Mouse (Mus musculus): ENCODE measurements around the gene Zfp715. TPM values are rescaled to one million over a fixed set of nuclear protein-coding genes. Genes with fewer than 3 reads are reported as not detected.
"Not testable (repeated sequence)": the region's sequence is repeated elsewhere in the genome, so short reads cannot be mapped to it uniquely, and the experiment has no call there.

The Zfp715 gene
- total RNA-seq, 2 experiments from 2014 or later: 18.5 to 23.6 TPM

DNA sequence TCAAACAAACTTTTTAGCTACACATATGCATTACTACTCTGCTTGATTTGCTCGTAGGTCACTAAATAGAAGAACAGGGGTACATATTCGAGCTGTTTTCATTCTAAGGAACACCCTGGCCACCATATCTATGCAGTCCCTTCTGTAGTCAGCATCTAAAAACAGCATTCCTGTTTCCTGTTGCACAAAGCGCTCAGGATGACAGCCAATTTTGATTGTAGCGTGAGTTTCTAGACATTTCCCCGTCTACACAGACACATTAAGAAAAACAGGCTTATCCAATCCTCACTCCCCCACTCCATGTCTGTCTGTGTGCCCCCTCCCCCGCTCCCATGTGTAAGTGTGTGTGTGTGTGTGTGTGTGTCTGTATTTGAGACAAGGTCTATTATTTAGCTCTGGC is 1.5 kb downstream of the Zfp715 start:
- intact Hi-C loops (cut with DNase I): loop anchor here (5.0 to 10.0 kb wide), 2 partner anchors 173 to 266 kb away; partner anchors contain the start of gene Zfp719
- DNase-seq (ENCODE audit: low spot score in 2 of 2): no peak

DNA sequence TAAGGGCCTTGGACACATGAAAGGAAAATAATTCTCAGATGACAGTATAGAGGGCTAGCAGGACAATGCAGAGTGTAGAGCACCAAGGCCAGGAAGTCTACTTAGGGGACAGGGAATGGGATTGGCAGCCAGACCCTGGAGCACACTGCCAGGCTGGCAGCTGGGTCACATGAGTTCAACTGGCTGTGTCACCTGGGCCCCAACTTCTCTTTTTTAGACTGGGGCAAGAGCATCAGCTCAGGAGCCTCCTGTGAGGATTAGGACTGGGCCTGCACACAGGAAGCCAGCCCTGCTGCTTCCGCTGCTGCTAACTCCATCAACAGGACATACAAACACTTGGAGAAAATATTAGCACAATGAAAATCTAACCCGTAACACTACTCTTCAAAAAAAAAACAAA is 4.0 kb downstream of the Zfp715 start:
- intact Hi-C loops (cut with DNase I): no loop called here
- no peak for DNase-seq (ENCODE audit: low spot score in 2 of 2)

DNA sequence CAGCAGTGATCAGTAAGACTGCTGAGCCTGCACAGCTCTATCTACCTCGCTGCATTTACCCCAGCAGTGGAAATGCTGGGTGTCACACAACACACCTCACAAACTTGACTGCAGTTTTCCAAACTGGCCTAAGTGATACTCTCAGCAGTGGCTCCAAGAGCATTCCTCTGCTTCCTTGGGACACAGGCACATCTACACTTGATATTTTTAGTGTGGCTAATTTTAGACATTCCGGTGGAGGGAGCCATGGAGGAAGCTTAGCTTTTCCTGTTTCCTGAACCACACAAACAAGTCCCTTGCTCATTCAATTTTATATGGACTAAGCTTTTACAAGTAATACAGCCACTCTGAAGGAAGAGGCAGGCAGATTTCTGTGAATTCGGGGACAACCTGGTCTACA is 7.9 kb downstream of the Zfp715 start:
- intact Hi-C loops (cut with DNase I): no loop called here
- DNase-seq (ENCODE audit: low spot score in 2 of 2): no peak

DNA sequence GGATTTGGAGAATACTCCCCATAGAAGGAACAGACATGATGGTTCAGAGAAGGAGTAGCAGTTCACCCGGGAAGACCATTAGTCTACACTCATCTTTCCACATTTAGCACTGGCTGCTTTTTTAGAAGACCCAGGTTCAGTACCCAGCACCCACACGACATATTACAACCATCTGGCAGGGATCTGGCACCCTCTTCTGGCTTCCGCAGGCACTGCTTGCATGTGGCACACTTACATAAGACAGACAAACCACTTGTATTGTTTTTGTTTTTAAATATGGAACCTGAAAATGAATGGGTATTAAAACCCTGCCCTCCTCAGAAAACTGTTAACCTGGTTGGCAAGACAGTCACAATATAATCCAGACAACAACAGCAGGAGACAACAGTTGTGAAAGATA is 21.6 kb downstream of the Zfp715 start:
- intact Hi-C loops (cut with DNase I): no loop called here

DNA sequence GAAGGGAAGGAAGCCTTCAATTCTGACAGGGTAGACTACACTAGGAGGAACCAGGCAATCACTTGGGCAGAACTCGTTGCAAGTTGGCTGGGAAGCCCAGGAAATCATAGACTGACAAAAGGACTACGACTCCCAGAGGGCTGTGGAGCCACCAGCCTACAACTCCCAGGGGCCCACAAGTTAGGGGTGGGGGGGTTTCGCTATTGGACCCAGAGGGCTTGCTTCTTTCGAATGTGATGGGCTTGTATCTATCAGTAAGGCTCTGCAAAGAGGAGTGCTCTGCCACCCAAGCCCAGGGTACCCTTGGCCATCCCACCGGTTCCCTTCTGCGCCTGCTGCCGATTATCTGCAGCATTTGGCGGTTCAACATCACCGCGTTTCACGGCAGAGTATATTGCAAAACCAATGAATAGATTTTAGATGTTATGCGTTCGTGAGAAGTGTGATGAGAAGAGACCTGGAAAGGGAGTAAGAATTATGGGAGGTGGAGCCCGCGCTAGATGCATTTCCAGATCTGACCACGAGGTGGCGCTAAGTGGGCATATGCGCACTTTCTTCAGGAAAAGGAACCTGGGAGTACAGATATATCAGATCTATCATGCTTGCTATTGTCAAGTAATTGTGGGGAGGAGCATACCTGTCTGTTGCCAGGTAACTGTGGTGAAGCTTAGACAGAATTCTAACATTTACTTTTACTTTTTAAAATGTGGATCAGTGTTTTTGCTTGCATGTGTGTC is 30.1 kb downstream of the Zfp715 start:
- DNase-seq (ENCODE audit: low spot score in 2 of 2): peak; percentile 74 to 83
- intact Hi-C loops (cut with DNase I): loop anchor here (2.0 to 10.0 kb wide), 4 partner anchors 52 to 214 kb away; partner anchors contain the start of gene Vsig10l

More for the DNA sequence above, 21.6 kb downstream of the Zfp715 start:
- DNase-seq (ENCODE audit: low spot score in 2 of 2): no peak

DNA sequence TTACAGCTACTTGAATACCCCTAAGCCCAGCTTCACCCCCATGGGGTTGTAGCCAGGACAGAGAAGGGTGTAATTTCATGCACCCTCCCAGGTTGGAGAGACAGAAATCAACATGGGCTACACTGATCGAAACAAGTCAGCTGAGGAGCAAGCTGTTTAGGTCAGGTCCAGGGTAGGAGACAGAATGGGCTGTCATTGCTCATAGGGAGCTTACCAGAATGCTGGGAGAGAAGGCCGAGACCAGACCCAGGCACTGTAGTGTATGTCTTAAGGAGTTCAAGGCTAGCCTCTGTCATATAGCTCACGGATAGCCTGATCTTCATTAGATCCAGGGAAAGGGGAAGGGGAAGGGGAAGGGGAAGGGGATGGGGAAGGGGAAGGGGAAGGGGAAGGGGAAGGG is 30.6 kb downstream of the Zfp715 start:
- intact Hi-C loops (cut with DNase I): loop anchor here (2.0 to 10.0 kb wide), 4 partner anchors 52 to 215 kb away; partner anchors contain the start of gene Vsig10l
- no peak for DNase-seq (ENCODE audit: low spot score in 2 of 2)

DNA sequence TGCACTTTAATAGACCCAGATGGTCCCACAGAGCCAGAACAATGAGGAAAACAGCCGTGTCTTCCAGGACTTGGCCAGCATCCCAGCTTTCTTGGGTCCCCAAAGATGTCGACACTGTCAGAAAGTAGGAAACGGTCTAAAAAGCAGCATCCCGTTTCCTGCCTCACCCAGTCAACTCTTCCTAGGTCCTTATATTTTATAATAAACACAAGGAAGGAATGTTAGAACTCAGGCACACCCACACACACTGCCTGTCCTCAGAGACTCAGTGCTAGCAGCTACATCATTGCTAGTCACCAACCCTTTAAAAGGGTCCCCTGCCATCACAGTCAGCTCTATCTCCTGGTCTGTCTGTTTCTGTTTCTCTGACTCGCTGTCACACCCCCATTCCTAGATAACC is 35.7 kb downstream of the Zfp715 start:
- intact Hi-C loops (cut with DNase I): no loop called here
- no peak for DNase-seq (ENCODE audit: low spot score in 2 of 2)

DNA sequence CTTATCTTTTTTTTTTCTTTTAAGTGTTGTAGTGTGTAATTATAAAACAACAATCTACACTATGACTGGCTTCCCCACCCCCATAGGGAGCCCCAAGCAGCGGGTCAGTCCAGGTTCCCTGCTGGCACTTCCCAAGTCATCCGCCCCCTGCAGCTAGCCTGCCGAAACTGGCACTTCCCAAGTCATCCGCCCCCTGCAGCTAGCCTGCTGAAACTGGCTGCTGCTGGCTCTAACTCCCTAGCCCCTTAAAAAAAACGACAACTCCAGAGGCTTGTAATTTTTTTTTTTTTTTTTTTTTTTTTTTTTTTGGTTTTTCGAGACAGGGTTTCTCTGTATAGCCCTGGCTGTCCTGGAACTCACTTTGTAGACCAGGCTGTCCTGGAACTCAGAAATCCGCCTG is 36.9 kb downstream of the Zfp715 start:
- DNase-seq (ENCODE audit: low spot score in 2 of 2); intact Hi-C loops (cut with DNase I): not testable (repeated sequence)

DNA sequence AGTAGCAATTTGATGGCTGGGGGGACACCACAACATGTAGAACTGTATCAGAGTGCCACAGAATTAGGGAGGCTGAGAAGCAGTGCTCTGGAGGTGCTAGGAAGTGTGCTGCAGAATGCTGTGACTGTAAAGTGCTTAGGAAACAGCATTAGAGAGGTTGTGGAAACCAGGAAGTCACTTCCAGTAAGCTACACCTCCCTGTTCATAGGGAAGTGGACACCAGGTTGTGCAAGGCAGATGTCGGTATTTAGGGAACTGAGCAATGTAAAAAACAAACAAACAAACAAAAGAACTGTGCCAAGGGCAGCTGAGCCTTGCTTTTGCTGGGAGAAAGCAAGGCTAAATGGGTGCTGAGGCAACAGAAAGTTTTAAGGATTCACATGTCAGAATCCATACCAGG is 39.6 kb downstream of the Zfp715 start:
- intact Hi-C loops (cut with DNase I): no loop called here

DNA sequence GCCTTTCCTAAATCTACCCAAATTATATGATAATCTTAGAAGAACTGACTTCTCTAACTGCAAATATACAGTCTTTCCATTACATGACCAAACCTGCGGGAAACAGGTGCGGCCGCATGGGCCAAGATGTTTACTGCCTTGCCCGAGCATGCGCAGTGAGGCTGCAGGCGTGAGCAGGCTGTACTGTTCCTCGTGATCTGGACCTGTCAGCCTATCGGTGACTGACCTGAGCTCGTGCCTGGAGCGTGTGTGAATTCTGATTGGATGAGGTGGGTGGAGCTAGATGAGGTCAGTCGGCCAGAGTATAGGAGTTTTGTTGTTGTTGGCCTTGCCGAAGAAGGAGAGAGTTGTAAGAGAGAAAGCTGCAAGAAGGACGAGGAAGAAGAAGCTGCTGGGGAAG is 45.7 kb downstream of the Zfp715 start:
- DNase-seq (ENCODE audit: low spot score in 2 of 2); intact Hi-C loops (cut with DNase I): not testable (repeated sequence)

More for the DNA sequence above, 39.6 kb downstream of the Zfp715 start:
- DNase-seq (ENCODE audit: low spot score in 2 of 2): no peak

DNA sequence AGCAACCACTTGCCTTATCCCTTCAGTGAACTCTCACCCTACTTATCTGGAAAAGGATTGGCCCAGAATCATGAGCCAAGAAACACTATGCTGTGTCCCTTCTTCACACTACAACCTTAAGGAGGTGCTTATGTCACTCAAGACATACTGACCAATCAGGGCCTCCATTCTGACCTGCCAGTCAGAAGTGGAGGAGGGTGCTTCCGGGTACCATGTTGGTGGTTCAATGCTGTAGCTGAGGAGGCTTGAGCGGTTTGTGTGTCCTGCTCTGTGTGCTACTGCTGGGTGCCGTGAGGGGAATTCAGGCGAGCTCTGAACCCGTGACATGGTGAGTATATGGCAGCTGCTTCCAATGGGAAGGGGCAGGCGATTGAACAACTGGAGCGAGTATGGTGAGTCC is 59.6 kb downstream of the Zfp715 start:
- intact Hi-C loops (cut with DNase I): no loop called here
- DNase-seq (ENCODE audit: low spot score in 2 of 2): no peak

DNA sequence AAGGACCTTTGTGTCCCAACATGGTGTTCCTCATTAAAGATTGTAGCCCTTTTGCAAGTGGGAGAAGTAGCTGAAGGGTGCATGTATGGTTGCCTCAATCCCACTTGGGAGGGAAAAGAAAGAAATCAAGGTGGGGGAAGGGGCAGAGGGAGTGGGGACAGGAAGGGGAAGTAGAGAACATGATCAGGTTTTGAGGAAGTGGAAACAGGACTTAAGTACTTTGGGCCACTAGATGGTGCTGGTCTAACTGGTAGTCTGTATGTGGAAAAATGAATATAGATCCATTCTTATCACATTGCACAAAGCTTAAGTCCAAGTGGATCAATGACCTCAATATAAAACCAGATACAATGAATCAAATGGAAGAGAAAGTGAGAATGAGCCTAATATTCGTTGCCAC is 62.4 kb downstream of the Zfp715 start:
- intact Hi-C loops (cut with DNase I); DNase-seq (ENCODE audit: low spot score in 2 of 2): not testable (repeated sequence)

Other genes with a start within 250 kb of the Zfp715 start
- gene Zfp936, start 199.1 kb downstream of the Zfp715 start, total RNA-seq (2021): not detected
- under 1 TPM; 0.36 to 0.72 TPM for gene Siglecf, start 38.0 kb upstream of the Zfp715 start, total RNA-seq (2021)
- not detected for gene Siglecg, start 94.9 kb upstream of the Zfp715 start, total RNA-seq (2021)
- not detected for gene Lim2, start 114.4 kb upstream of the Zfp715 start, total RNA-seq (2021)
- not detected for gene Nkg7, start 123.8 kb upstream of the Zfp715 start, total RNA-seq (2021)
- gene Cldnd2, start 127.5 kb upstream of the Zfp715 start, total RNA-seq (2021): not detected
- gene Etfb, start 130.8 kb upstream of the Zfp715 start, total RNA-seq (2021): 10 to 100 TPM; 50.8 to 60.6 TPM
- 1 to 10 TPM in 1 of 2 experiments, not detected in 1; 1.7 TPM for gene Gm45233, start 130.8 kb upstream of the Zfp715 start, total RNA-seq (2021)
- gene Vsig10l, start 149.9 kb upstream of the Zfp715 start, total RNA-seq (2021): 1 to 10 TPM; 2.2 to 2.6 TPM
- 10 to 100 TPM; 27.3 to 28.1 TPM for gene Iglon5, start 176.8 kb upstream of the Zfp715 start, total RNA-seq (2021)
- not detected for gene 4931406B18Rik, start 192.6 kb upstream of the Zfp715 start, total RNA-seq (2021)
- 1 to 10 TPM; 3.1 to 3.8 TPM for gene Cd33, start 231.1 kb upstream of the Zfp715 start, total RNA-seq (2021)
- 1 to 10 TPM; 4.0 to 4.6 TPM for gene Zfp658, start 249.0 kb upstream of the Zfp715 start, total RNA-seq (2021)

Data from left cerebral cortex, postnatal 36 days (tissue).